Mouse (Mus musculus): Measurements from ENCODE around the gene Safb2.
A peak's percentile ranks its signal among the peaks of the same experiment; 100 is the strongest.
"Not testable (repeated sequence)": the region's sequence is repeated elsewhere in the genome, so short reads cannot be mapped to it uniquely, and the experiment has no call there.

Gene Safb2

GRCm38 (mm10) chr17:56584257-56585130 lies at the start of gene Safb2, which contains the start of gene Safb:
Gene Safb2, minus strand, starts transcription at chr17:56584585.
Gene Safb, plus strand, starts transcription at chr17:56584825.
- DNase-seq (ENCODE audit: low read depth, low spot score), result peak; percentile 100

- no peak for DNase-seq (ENCODE audit: low read depth, low spot score)
These were observed 49.6 kb upstream of the Safb2 start for GRCm38 (mm10) chr17:56634023-56634422.

GRCm38 (mm10) chr17:56631807-56632206 lies 47.4 kb upstream of the Safb2 start:
- DNase-seq (ENCODE audit: low read depth, low spot score), result no peak

- not testable (repeated sequence) for DNase-seq (ENCODE audit: low read depth, low spot score)
These were observed 45.7 kb upstream of the Safb2 start for GRCm38 (mm10) chr17:56629800-56630781.

- peak; percentile 68 for DNase-seq (ENCODE audit: low read depth, low spot score)
These were observed 43.3 kb upstream of the Safb2 start, which contains the start of gene Catsperd for GRCm38 (mm10) chr17:56627530-56628277. Gene Catsperd, plus strand, starts transcription at chr17:56628143.

- peak; percentile 99 for DNase-seq (ENCODE audit: low read depth, low spot score)
These were observed 42.5 kb upstream of the Safb2 start, which contains the start of gene Lonp1 for GRCm38 (mm10) chr17:56626754-56627470. Gene Lonp1, minus strand, starts transcription at chr17:56626887.

- DNase-seq (ENCODE audit: low read depth, low spot score), result no peak
These were observed 41.9 kb upstream of the Safb2 start for GRCm38 (mm10) chr17:56626260-56626659.

GRCm38 (mm10) chr17:56625495-56625894 lies 41.1 kb upstream of the Safb2 start:
- no peak for DNase-seq (ENCODE audit: low read depth, low spot score)

GRCm38 (mm10) chr17:56617628-56618027 lies 33.2 kb upstream of the Safb2 start:
- no peak for DNase-seq (ENCODE audit: low read depth, low spot score)

- DNase-seq (ENCODE audit: low read depth, low spot score), result no peak
These were observed 32.3 kb upstream of the Safb2 start for GRCm38 (mm10) chr17:56616725-56617124.

- DNase-seq (ENCODE audit: low read depth, low spot score), result no peak
These were observed 31.4 kb upstream of the Safb2 start for GRCm38 (mm10) chr17:56615792-56616191.

- DNase-seq (ENCODE audit: low read depth, low spot score), result no peak
These were observed 30.9 kb upstream of the Safb2 start for GRCm38 (mm10) chr17:56615136-56615784.

- DNase-seq (ENCODE audit: low read depth, low spot score), result no peak
These were observed 30.2 kb upstream of the Safb2 start for GRCm38 (mm10) chr17:56614391-56615135.

- not testable (repeated sequence) for DNase-seq (ENCODE audit: low read depth, low spot score)
These were observed 29.5 kb upstream of the Safb2 start for GRCm38 (mm10) chr17:56613893-56614292.

GRCm38 (mm10) chr17:56613236-56613844 lies 29.0 kb upstream of the Safb2 start, which contains the start of gene Rpl36:
Gene Rpl36, plus strand, starts transcription at chr17:56613416.
- DNase-seq (ENCODE audit: low read depth, low spot score), result peak; percentile 98

GRCm38 (mm10) chr17:56612565-56612939 lies 28.2 kb upstream of the Safb2 start:
- not testable (repeated sequence) for DNase-seq (ENCODE audit: low read depth, low spot score)

- DNase-seq (ENCODE audit: low read depth, low spot score), result peak; percentile 45
These were observed 27.6 kb upstream of the Safb2 start for GRCm38 (mm10) chr17:56611861-56612564.

GRCm38 (mm10) chr17:56611323-56611722 lies 26.9 kb upstream of the Safb2 start:
- no peak for DNase-seq (ENCODE audit: low read depth, low spot score)
